Mouse (Mus musculus): Measurements from ENCODE around the gene Trp53. TPM values are rescaled to one million over a fixed set of nuclear protein-coding genes. Genes with fewer than 3 reads are reported as not detected.
A peak's percentile ranks its signal among the peaks of the same experiment; 100 is the strongest.

Trp53 gene
- total and polyA plus RNA-seq, 3 experiments, result 24.9 to 372 (median 107) TPM

DNA sequence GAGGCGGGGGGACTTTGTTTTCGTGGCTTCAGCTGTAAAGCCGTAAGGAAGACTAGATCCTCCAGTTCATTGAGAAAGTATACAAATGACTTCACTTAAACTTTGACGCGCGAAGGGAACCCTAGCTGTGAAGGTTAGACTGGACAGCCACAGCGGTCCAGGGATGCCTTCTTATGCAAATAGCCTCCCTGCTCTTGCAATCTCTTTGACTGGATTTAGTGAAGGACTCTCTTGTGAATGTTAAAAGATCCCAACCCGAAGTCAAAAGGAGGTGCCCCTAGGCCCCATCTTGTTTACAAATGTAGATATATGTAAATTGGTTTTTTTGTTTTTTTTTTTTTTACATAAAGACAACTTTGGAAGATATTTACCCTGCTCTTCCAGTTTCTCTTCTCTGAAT is 1.7 kb downstream of the Trp53 start:
- no peaks in the 10 kb centered on the region for H3K9me3 ChIP-seq (replicated peaks; ENCODE audit: low read length)
- TF ChIP-seq KAT2A (IDR thresholded peaks at IDR 0.05; ENCODE audit: insufficient replicate concordance, low read length) (no peak), ZNF384 (IDR thresholded peaks at IDR 0.05; ENCODE audit: low read depth, low read length) (0 out of 2 replicates have a peak, but pooled peaks have one; percentile 37), ZC3H11A (IDR thresholded peaks at IDR 0.05; ENCODE audit: low read depth, low read length) (no peak), PAX5 (IDR thresholded peaks at IDR 0.05; ENCODE audit: low read length) (no peak), CHD1 (IDR thresholded peaks at IDR 0.05; ENCODE audit: low read depth, low read length) (no peak), EP300 (IDR thresholded peaks at IDR 0.05; ENCODE audit: low read length) (0 out of 2 replicates have a peak, but pooled peaks have one; percentile 5), ZKSCAN1 (IDR thresholded peaks at IDR 0.05; ENCODE audit: borderline replicate concordance, low read depth, low read length) (no peak), BHLHE40 (IDR thresholded peaks at IDR 0.05; ENCODE audit: low read depth, low read length) (no peak), MEF2A (IDR thresholded peaks at IDR 0.05; ENCODE audit: borderline replicate concordance, low read depth, low read length) (no peak), CHD2 (IDR thresholded peaks at IDR 0.05; ENCODE audit: low read length) (no peak), RAD21 (IDR thresholded peaks at IDR 0.05; ENCODE audit: low read depth, low read length) (no peak), JUN (IDR thresholded peaks at IDR 0.05; ENCODE audit: insufficient read depth, low read depth, low read length) (no peak), MYC (IDR thresholded peaks at IDR 0.05; ENCODE audit: low read depth, low read length) (no peak), UBTF (IDR thresholded peaks at IDR 0.05; ENCODE audit: low read depth, low read length) (no peak), NRF1 (IDR thresholded peaks at IDR 0.05; ENCODE audit: low read depth, low read length) (no peak)
- no peak for DNase-seq (ENCODE audit: extremely low read depth)
- peak overlapping the region; percentile 82 for H3K9ac ChIP-seq (ENCODE audit: insufficient read depth, low read depth)
- dilution Hi-C loops (cut with MboI; ENCODE audit: extremely low pct_ligation_motif_present, extremely low pct_unique_long_range_greater_than_20kb, low sequenced_read_pairs) (no loop called here), in situ Hi-C loops (cut with MboI; ENCODE audit: low pct_ligation_motif_present, low pct_unique_long_range_greater_than_20kb, low sequenced_read_pairs) (no loop called here)
- peak overlapping the region; percentile 96 for H3K4me2 ChIP-seq (ENCODE audit: insufficient read depth, low read depth, poor library complexity, severe bottlenecking)
- peaks cover 20 to 50% of the 10 kb centered on the region in 2 experiments for H3K36me3 ChIP-seq (replicated peaks in 1 of 2; ENCODE audit: control insufficient read depth in 1 of 2, insufficient read depth in 1 of 2, low read length in 1 of 2)
- no peak overlapping the region for H3K27ac ChIP-seq (ENCODE audit: insufficient read depth, low read depth)
- H3K4me3 ChIP-seq (replicated peaks in 1 of 3; ENCODE audit: low read depth in 2 of 3, low read length in 2 of 3, poor library complexity in 1 of 3), result peak overlapping the region; percentile 81 to 99 (median 95)
- peaks cover 16 to 61% of the 10 kb centered on the region in 2 experiments for H3K4me1 ChIP-seq (ENCODE audit: control insufficient read depth in 1 of 2, insufficient read depth in 2 of 2)
- H3K27me3 ChIP-seq (replicated peaks), result no peaks in the 10 kb centered on the region
- H3K79me2 ChIP-seq (replicated peaks; ENCODE audit: control insufficient read depth, extremely low read depth, insufficient read depth, poor library complexity, severe bottlenecking), result peaks cover 84% of the 10 kb centered on the region

DNA sequence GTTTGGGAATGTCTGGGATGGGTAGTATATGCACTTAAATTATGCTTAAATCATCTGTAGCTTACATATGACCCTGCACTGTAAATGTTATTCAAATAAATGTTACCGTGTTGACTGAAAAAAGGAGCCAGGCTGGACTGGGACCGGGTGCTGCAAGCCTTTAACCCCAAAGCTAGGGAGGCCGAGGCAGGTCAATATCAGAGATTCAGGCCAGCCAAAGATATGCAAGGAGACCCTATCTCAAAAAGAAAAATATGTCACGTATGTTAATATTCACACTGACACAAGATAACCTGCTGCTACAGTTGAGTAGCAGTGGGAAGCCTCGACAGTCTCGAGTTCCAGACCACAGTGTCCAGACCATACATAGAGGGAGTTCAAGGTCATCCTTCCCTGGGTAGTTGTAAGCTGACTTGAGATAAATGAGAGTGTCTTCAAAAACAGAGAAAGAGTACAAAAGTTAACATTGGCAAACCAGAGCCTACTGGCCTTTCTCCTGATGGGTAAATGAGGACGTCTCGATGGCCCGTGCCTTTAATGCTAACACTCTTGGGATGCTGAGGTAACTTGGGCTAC is 2.2 kb downstream of the Trp53 start:
- H3K9ac ChIP-seq (ENCODE audit: insufficient read depth, low read depth), result peak overlapping the region; percentile 82
- no peak for TF ChIP-seq RAD21 (IDR thresholded peaks at IDR 0.05; ENCODE audit: low read depth, low read length)
- TF ChIP-seq E2F4 (IDR thresholded peaks at IDR 0.05; ENCODE audit: insufficient replicate concordance, low read depth, low read length), result no peak
- no peak for TF ChIP-seq RCOR1 (conservative IDR thresholded peaks at IDR 0.05; ENCODE audit: low read depth, low read length)
- TF ChIP-seq CTCF (conservative IDR thresholded peaks at IDR 0.05 in 1 of 2, IDR thresholded peaks at IDR 0.05 in 1 of 2; ENCODE audit: low read depth in 2 of 2, low read length in 2 of 2), result no peak
- no peak for TF ChIP-seq USF2 (conservative IDR thresholded peaks at IDR 0.05; ENCODE audit: low read depth, low read length)
- no peak for TF ChIP-seq KAT2A (IDR thresholded peaks at IDR 0.05; ENCODE audit: insufficient replicate concordance, low read length)
- no peak; the same call in 1 of the 2 replicates for TF ChIP-seq POLR2A (IDR thresholded peaks at IDR 0.05; ENCODE audit: low read depth, low read length)
- TF ChIP-seq ZC3H11A (IDR thresholded peaks at IDR 0.05; ENCODE audit: low read depth, low read length), result no peak
- no peak for TF ChIP-seq ETS1 (conservative IDR thresholded peaks at IDR 0.05; ENCODE audit: low read depth, low read length)
- TF ChIP-seq SMC3 (IDR thresholded peaks at IDR 0.05; ENCODE audit: low read depth, low read length), result no peak
- no peak for TF ChIP-seq IRF4 (IDR thresholded peaks at IDR 0.05; ENCODE audit: low read depth, low read length)
- TF ChIP-seq MXI1 (IDR thresholded peaks at IDR 0.05; ENCODE audit: low read depth, low read length), result no peak
- TF ChIP-seq USF1 (IDR thresholded peaks at IDR 0.05; ENCODE audit: low read depth, low read length), result no peak
- TF ChIP-seq EP300 (IDR thresholded peaks at IDR 0.05; ENCODE audit: low read length), result no peak
- TF ChIP-seq NRF1 (IDR thresholded peaks at IDR 0.05; ENCODE audit: low read depth, low read length), result no peak
- H3K4me2 ChIP-seq (ENCODE audit: insufficient read depth, low read depth, poor library complexity, severe bottlenecking), result peak overlapping the region; percentile 96
- H3K4me3 ChIP-seq (replicated peaks in 1 of 3; ENCODE audit: low read depth in 2 of 3, low read length in 2 of 3, poor library complexity in 1 of 3), result peak overlapping the region; percentile 10 to 99 (median 81)
- DNase-seq (ENCODE audit: extremely low read depth), result no peak
- dilution Hi-C loops (cut with MboI; ENCODE audit: extremely low pct_ligation_motif_present, extremely low pct_unique_long_range_greater_than_20kb, low sequenced_read_pairs), result no loop called here
- peaks cover 23 to 49% of the 10 kb centered on the region in 2 experiments for H3K36me3 ChIP-seq (replicated peaks in 1 of 2; ENCODE audit: control insufficient read depth in 1 of 2, insufficient read depth in 1 of 2, low read length in 1 of 2)
- H3K9me3 ChIP-seq (replicated peaks; ENCODE audit: low read length), result no peaks in the 10 kb centered on the region
- H3K27me3 ChIP-seq (replicated peaks), result no peaks in the 10 kb centered on the region
- in situ Hi-C loops (cut with MboI; ENCODE audit: low pct_ligation_motif_present, low pct_unique_long_range_greater_than_20kb, low sequenced_read_pairs), result no loop called here
- H3K27ac ChIP-seq (ENCODE audit: insufficient read depth, low read depth), result no peak overlapping the region
- peaks cover 83% of the 10 kb centered on the region for H3K79me2 ChIP-seq (replicated peaks; ENCODE audit: control insufficient read depth, extremely low read depth, insufficient read depth, poor library complexity, severe bottlenecking)
- peaks cover 16 to 57% of the 10 kb centered on the region in 2 experiments for H3K4me1 ChIP-seq (ENCODE audit: control insufficient read depth in 1 of 2, insufficient read depth in 2 of 2)
